Comparison of ENCODE assay signal across 23 mouse cellular contexts in the genomic region with DNA sequence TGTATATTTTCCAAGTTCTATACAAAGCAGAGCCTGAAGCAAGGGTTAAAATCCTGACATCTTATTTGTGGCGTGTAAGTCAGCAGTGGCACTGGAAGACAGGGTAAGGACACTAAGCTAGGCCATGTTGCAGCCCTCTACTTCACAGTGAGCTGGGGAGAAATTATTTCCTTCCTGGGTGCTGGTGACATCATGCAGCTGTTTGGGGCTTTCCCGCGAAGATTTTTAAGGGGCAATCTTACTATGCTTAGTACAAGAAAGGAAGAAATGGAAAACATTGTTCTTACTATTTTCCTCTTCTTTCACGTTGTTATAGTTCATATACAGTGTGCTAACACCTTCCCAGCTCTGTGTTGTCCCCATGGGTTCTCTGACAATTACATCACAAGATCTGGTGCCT.
A peak's percentile ranks its signal among the peaks of the same experiment; 100 is the strongest.
DNase-seq lines count a peak whose midpoint lies in the region; ATAC-seq and TF ChIP-seq lines count a peak whose summit lies in the region.
"Had no signal": no experiment of that assay in that cellular context is flagged by ENCODE, and none has a peak within 500 bp of the region (broad histone marks: within the 10 kb centered on the region; RNA-seq: fewer than 3 reads in every experiment).

No protein-coding gene starts in this region.

- no peak for DNase-seq in lung, postnatal 4 days
- peak; percentile 7 for DNase-seq in lung, postnatal 14 days
- DNase-seq in lung, adult 2 months = no peak
- DNase-seq in CH12.LX (ENCODE audit: extremely low read depth) = peak; percentile 60
- no peak for DNase-seq in gastrocnemius, postnatal 25 days
- DNase-seq: adrenal gland, adult 2 months; adrenal gland, postnatal 10 days; adrenal gland, postnatal 25 days; cerebellum, adult 11 months; cerebellum, adult 18-20 months; cerebellum, adult 8-10 months; cerebellum, adult 9-11 months; cerebellum, postnatal 14 days; cerebellum, postnatal 36 days; embryo, embryonic 11 days had no signal

- TF ChIP-seq RAD21 in CH12.LX (IDR thresholded peaks at IDR 0.05; ENCODE audit: low read depth, low read length) = no peak

- no peaks in the 10 kb centered on the region for H3K9me3 ChIP-seq in lung, embryonic 16.5 days (ENCODE audit: control insufficient read depth, low read length)
- no peaks in the 10 kb centered on the region for H3K9me3 ChIP-seq in CH12.LX (replicated peaks; ENCODE audit: low read length)
- H3K9me3 ChIP-seq: embryonic facial prominence, embryonic 13.5 days; embryonic facial prominence, embryonic 15.5 days; forebrain, embryonic 10.5 days; forebrain, embryonic 12.5 days had no signal

- H3K36me3 ChIP-seq in lung, embryonic 16.5 days (ENCODE audit: control insufficient read depth, insufficient read depth, low read length) = no peaks in the 10 kb centered on the region
- no peaks in the 10 kb centered on the region for H3K36me3 ChIP-seq in CH12.LX (replicated peaks in 1 of 2; ENCODE audit: control insufficient read depth in 1 of 2, insufficient read depth in 1 of 2, low read length in 1 of 2)
- H3K36me3 ChIP-seq: embryonic facial prominence, embryonic 13.5 days; embryonic facial prominence, embryonic 15.5 days; forebrain, embryonic 10.5 days; forebrain, embryonic 12.5 days had no signal

- H3K4me1 ChIP-seq in lung, embryonic 16.5 days (replicated peaks; ENCODE audit: control insufficient read depth, insufficient read depth, low read length) = no peaks in the 10 kb centered on the region
- H3K4me1 ChIP-seq in lung, adult 2 months (ENCODE audit: control insufficient read depth, insufficient read depth, low read length) = no peaks in the 10 kb centered on the region
- peaks cover 0 to 9% of the 10 kb centered on the region in 2 experiments; a peak in 2 of 4 replicates for H3K4me1 ChIP-seq in CH12.LX (ENCODE audit: control insufficient read depth in 1 of 2, insufficient read depth in 2 of 2)
- H3K4me1 ChIP-seq: embryonic facial prominence, embryonic 13.5 days; embryonic facial prominence, embryonic 15.5 days; forebrain, embryonic 10.5 days; forebrain, embryonic 12.5 days had no signal

- WGBS in lung, embryonic 16.5 days = 52% methylated on average over 4 of the region's 4 CpGs
- WGBS in lung, adult 2 months = 67% methylated on average over 4 of the region's 4 CpGs

- in situ Hi-C loops in CH12.LX (cut with MboI; ENCODE audit: low pct_ligation_motif_present, low pct_unique_long_range_greater_than_20kb, low sequenced_read_pairs) = no loop called here

- TF ChIP-seq CTCF in lung, adult 2 months (IDR thresholded peaks at IDR 0.05; ENCODE audit: insufficient read depth, low read length) = no peak
- no peak for TF ChIP-seq CTCF in CH12.LX (conservative IDR thresholded peaks at IDR 0.05 in 1 of 2, IDR thresholded peaks at IDR 0.05 in 1 of 2; ENCODE audit: low read depth in 2 of 2, low read length in 2 of 2)

- no peak overlapping the region for H3K4me3 ChIP-seq in lung, embryonic 16.5 days (ENCODE audit: low read length)
- H3K4me3 ChIP-seq in lung, adult 2 months (replicated peaks; ENCODE audit: extremely low read depth, low read depth, low read length) = no peak overlapping the region
- no peak overlapping the region for H3K4me3 ChIP-seq in CH12.LX (replicated peaks in 1 of 3; ENCODE audit: low read depth in 2 of 3, low read length in 2 of 3, poor library complexity in 1 of 3)
- H3K4me3 ChIP-seq: embryonic facial prominence, embryonic 13.5 days; embryonic facial prominence, embryonic 15.5 days; erythroblast, embryonic 14.5 days; forebrain, embryonic 10.5 days; forebrain, embryonic 12.5 days had no signal

- no peak for TF ChIP-seq POLR2A in lung, adult 2 months (IDR thresholded peaks at IDR 0.05; ENCODE audit: borderline replicate concordance, extremely low read depth, low read depth, low read length)
- no peak for TF ChIP-seq POLR2A in CH12.LX (IDR thresholded peaks at IDR 0.05; ENCODE audit: low read depth, low read length)

- H3K27me3 ChIP-seq in lung, embryonic 16.5 days (ENCODE audit: control insufficient read depth, insufficient read depth, low read depth, low read length) = no peaks in the 10 kb centered on the region
- H3K27me3 ChIP-seq in CH12.LX (replicated peaks) = no peaks in the 10 kb centered on the region
- H3K27me3 ChIP-seq: embryonic facial prominence, embryonic 13.5 days; embryonic facial prominence, embryonic 15.5 days; forebrain, embryonic 12.5 days had no signal

- dilution Hi-C loops in CH12.LX (cut with MboI; ENCODE audit: extremely low pct_ligation_motif_present, extremely low pct_unique_long_range_greater_than_20kb, low sequenced_read_pairs) = no loop called here

- H3K79me2 ChIP-seq in CH12.LX (replicated peaks; ENCODE audit: control insufficient read depth, extremely low read depth, insufficient read depth, poor library complexity, severe bottlenecking) = no peaks in the 10 kb centered on the region

- ATAC-seq in lung, embryonic 16.5 days (ENCODE audit: low read depth) = 0 out of 2 replicates have a peak, but pooled peaks have one; percentile 31
- ATAC-seq: forebrain, embryonic 14.5 days; forebrain, embryonic 16.5 days had no signal

- TF ChIP-seq EP300 in CH12.LX (IDR thresholded peaks at IDR 0.05; ENCODE audit: low read length) = no peak

- no peak overlapping the region for H3K9ac ChIP-seq in lung, embryonic 16.5 days (ENCODE audit: low read length)
- H3K9ac ChIP-seq in CH12.LX (ENCODE audit: insufficient read depth, low read depth) = no peak overlapping the region
- H3K9ac ChIP-seq: embryonic facial prominence, embryonic 13.5 days; embryonic facial prominence, embryonic 15.5 days; forebrain, embryonic 12.5 days had no signal

- H3K27ac ChIP-seq in lung, embryonic 16.5 days (ENCODE audit: low read length) = no peak overlapping the region
- no peak overlapping the region for H3K27ac ChIP-seq in CH12.LX (ENCODE audit: insufficient read depth, low read depth)
- H3K27ac ChIP-seq: embryonic facial prominence, embryonic 13.5 days; embryonic facial prominence, embryonic 15.5 days; forebrain, embryonic 10.5 days; forebrain, embryonic 12.5 days had no signal

- H3K4me2 ChIP-seq in lung, embryonic 16.5 days (ENCODE audit: low read depth, low read length) = no peak overlapping the region
- H3K4me2 ChIP-seq in CH12.LX (ENCODE audit: insufficient read depth, low read depth, poor library complexity, severe bottlenecking) = no peak overlapping the region
- H3K4me2 ChIP-seq: embryonic facial prominence, embryonic 13.5 days; embryonic facial prominence, embryonic 15.5 days; forebrain, embryonic 12.5 days had no signal

TF ChIP-seq in CH12.LX, 34 proteins besides CTCF, POLR2A, EP300 and RAD21:
- TF ChIP-seq JUND (conservative IDR thresholded peaks at IDR 0.05; ENCODE audit: low read depth, low read length) (0 out of 2 replicates have a peak, but pooled peaks have one; percentile 44), JUN (IDR thresholded peaks at IDR 0.05; ENCODE audit: insufficient read depth, low read depth, low read length) (peak; percentile 62; the same call in 1 of the 2 replicates), GABPA (IDR thresholded peaks at IDR 0.05; ENCODE audit: insufficient replicate concordance, low read depth, low read length) (no peak)

Comparison
In these comparisons a context has a peak if more than half of its experiments do, and no peak if none do; other contexts are left out.
1. DNase-seq: peak in lung, postnatal 14 days (single experiment) and CH12.LX (single experiment); none in lung, postnatal 4 days (0 of 2), lung, adult 2 months (single experiment) and gastrocnemius, postnatal 25 days (single experiment).